ENCODE assay signal across 14 mouse cellular contexts in the genomic region with DNA sequence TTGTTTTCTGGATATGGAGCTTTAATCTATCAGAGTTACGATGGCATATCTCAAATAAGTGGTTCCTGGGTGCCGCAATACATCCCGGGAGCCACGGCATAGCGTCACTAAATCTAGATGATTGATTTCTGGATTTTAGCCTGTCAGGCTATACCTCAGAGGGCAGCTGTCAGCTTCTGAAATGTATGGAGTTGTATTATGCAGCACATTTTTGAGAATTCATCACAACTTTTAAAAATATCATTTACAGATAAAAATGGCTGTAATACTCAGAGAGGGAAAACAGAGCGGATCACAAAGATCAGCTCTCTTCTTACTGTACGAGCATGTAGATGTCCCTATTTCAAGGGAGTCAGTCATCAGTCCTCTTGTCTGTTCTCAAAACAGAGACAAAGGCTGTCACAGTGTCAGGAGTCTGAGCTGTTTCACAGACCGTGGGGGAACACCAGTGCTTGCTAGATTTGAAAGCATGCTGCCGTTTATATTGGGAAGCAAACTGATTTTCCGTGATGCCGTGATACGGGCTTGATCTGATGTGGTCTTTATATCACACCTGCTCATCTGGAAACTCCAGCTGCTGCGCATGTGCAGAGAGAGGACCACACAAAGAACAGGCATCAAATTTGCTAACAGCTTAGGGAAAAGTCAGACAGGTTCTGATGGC.
DNase-seq lines count a peak whose midpoint lies in the region; ATAC-seq lines count a peak whose summit lies in the region.
"Had no signal": no experiment of that assay in that cellular context is flagged by ENCODE, and none has a peak within 500 bp of the region (broad histone marks: within the 10 kb centered on the region; RNA-seq: fewer than 3 reads in every experiment).

No protein-coding gene starts in this region.

- H3K36me3 ChIP-seq in neural tube, embryonic 13.5 days = no peaks in the 10 kb centered on the region
- H3K36me3 ChIP-seq: embryonic facial prominence, embryonic 15.5 days; heart, embryonic 13.5 days; limb, embryonic 15.5 days had no signal

- no peaks in the 10 kb centered on the region for H3K9me3 ChIP-seq in neural tube, embryonic 13.5 days
- H3K9me3 ChIP-seq: embryonic facial prominence, embryonic 15.5 days; heart, embryonic 13.5 days; limb, embryonic 15.5 days had no signal

- H3K4me3 ChIP-seq in neural tube, embryonic 13.5 days = peak overlapping the region; percentile 25
- H3K4me3 ChIP-seq: embryonic facial prominence, embryonic 15.5 days; heart, embryonic 13.5 days; limb, embryonic 15.5 days had no signal

- ATAC-seq in neural tube, embryonic 13.5 days (ENCODE audit: low read depth) = peak; percentile 77

- peak; percentile 28 for DNase-seq in brain, embryonic 18.5 days (ENCODE audit: low read depth, low spot score)
- peak; percentile 10 for DNase-seq in frontal cortex, postnatal 25 days (ENCODE audit: low spot score in 2 of 2)
- peak; percentile 41 to 43 for DNase-seq in layer of hippocampus, postnatal 14 days (ENCODE audit: low spot score in 2 of 2)
- DNase-seq in testis, postnatal 14 days (ENCODE audit: low spot score) = no peak
- no peak for DNase-seq in thymus, postnatal 4 days
- no peak for DNase-seq in heart, adult 9 months (ENCODE audit: low spot score in 2 of 2)
- no peak for DNase-seq in adrenal gland, adult 2 months
- DNase-seq: cerebellum, adult 11 months; kidney, adult 8-10 months had no signal

- peak overlapping the region; percentile 63 for H3K9ac ChIP-seq in neural tube, embryonic 13.5 days
- H3K9ac ChIP-seq: embryonic facial prominence, embryonic 15.5 days; heart, embryonic 13.5 days; limb, embryonic 15.5 days had no signal

- 37% methylated on average over 13 of the region's 13 CpGs for WGBS in neural tube, embryonic 13.5 days

- H3K4me2 ChIP-seq in neural tube, embryonic 13.5 days = peak overlapping the region; percentile 51
- H3K4me2 ChIP-seq: embryonic facial prominence, embryonic 15.5 days; heart, embryonic 13.5 days; limb, embryonic 15.5 days had no signal

- peaks cover 23% of the 10 kb centered on the region for H3K4me1 ChIP-seq in neural tube, embryonic 13.5 days (replicated peaks)
- H3K4me1 ChIP-seq: embryonic facial prominence, embryonic 15.5 days; limb, embryonic 15.5 days had no signal

- H3K27me3 ChIP-seq in neural tube, embryonic 13.5 days = no peaks in the 10 kb centered on the region
- H3K27me3 ChIP-seq: CH12.LX; embryonic facial prominence, embryonic 15.5 days; heart, embryonic 13.5 days; limb, embryonic 15.5 days had no signal

- H3K27ac ChIP-seq in neural tube, embryonic 13.5 days (replicated peaks) = peak overlapping the region; percentile 96
- H3K27ac ChIP-seq: embryonic facial prominence, embryonic 15.5 days; heart, embryonic 13.5 days; limb, embryonic 15.5 days had no signal

Comparison
In these comparisons a context has a peak if more than half of its experiments do, and no peak if none do; other contexts are left out.
1. DNase-seq: peak in brain, embryonic 18.5 days (single experiment), frontal cortex, postnatal 25 days (2 of 2) and layer of hippocampus, postnatal 14 days (2 of 2); none in testis, postnatal 14 days (single experiment), thymus, postnatal 4 days (single experiment), heart, adult 9 months (0 of 2) and adrenal gland, adult 2 months (single experiment).